Mouse (Mus musculus): ENCODE results near the gene Dync1i2. TPM values are rescaled to one million over a fixed set of nuclear protein-coding genes. Genes with fewer than 3 reads are reported as not detected.

Dync1i2 gene
- polyA plus RNA-seq, 1 experiment from 2014 or later: 118 TPM

DNA sequence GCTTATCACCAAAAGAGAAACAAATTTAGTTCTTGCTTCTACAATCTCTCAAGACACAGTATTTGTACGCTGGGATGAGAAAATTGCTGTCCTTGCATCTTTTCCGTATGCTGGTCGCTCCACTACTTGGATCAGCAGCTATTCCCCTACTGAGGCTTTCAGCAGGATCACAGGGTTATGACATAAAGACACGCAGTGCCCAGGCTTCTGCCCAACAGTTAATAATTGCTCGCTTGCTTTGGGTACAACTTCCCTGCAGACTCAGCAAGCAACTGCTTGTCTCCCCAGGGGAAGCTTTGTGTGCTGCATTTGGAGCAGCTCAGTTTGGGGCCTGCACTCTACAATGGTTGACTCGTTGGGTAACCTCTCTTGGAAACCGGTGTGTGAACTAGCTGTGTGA is 64.2 kb downstream of the Dync1i2 start:
- H3K4me3 ChIP-seq: no peak overlapping the region
- H3K27me3 ChIP-seq: no peaks in the 10 kb centered on the region
- no peaks in the 10 kb centered on the region for H3K9me3 ChIP-seq
- ATAC-seq (ENCODE audit: insufficient number of reproducible peaks, insufficient read depth, low FRiP score, low TSS enrichment): no peak
- no peak overlapping the region for H3K9ac ChIP-seq
- peaks cover 14% of the 10 kb centered on the region; the same call in 1 of the 2 replicates for H3K4me1 ChIP-seq
- peaks cover 17% of the 10 kb centered on the region; the same call in 1 of the 2 replicates for H3K36me3 ChIP-seq
- H3K4me2 ChIP-seq (replicated peaks): no peak overlapping the region
- 87% methylated on average over 7 of the region's 7 CpGs for WGBS
- H3K27ac ChIP-seq: no peak overlapping the region

DNA sequence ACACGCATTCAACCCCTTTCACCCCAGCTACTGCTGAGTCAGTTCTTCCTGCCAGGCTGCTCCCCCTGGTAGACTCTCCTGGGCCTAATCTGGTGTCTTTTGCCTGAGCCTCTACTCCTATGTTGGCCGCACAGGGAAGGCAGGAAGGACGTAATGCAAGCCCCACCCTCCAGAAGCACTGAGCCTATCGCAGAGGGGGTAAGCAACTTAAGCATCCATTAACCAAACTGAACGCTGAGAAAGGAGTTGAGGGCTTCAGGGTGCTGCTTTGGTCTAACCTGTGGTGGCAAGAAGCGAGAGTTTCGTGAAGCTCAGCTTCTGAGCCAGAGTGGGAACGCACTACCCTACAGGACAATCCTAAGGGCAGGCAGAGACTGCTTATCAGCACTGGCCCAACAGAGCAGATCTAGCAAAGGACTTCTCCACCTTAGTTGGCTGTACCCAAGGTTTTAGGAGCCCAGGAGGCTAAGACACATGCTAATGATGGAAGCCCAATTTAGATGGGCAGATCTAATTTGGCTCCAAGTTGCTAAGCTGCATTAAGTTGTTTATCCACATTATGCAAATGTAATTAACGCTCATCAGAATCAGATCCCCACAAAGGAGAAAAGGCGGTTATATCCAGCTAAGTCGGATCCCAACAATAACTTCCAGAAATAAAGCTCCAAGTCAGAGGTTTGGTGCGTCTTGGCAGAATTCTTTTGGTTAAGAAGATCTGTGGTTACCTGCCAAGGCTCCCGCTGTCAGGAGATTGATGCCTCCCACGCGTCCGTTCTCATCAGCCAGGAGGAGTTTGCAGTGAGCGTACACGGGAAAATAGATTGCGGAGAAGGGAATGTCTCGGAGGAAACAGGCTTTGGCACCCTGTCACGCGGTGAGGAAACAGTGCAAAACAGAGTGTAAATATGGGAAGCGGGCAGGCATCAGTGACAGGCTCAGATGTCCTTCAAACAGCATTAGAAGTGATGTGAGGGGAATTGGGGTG is 67.6 kb downstream of the Dync1i2 start:
- H3K9ac ChIP-seq: no peak overlapping the region
- H3K4me3 ChIP-seq: no peak overlapping the region
- no peak overlapping the region for H3K4me2 ChIP-seq (replicated peaks)
- H3K27me3 ChIP-seq: no peaks in the 10 kb centered on the region
- no peak overlapping the region for H3K27ac ChIP-seq
- H3K36me3 ChIP-seq: peaks cover 27% of the 10 kb centered on the region
- H3K4me1 ChIP-seq: peaks cover 9% of the 10 kb centered on the region; the same call in 1 of the 2 replicates
- H3K9me3 ChIP-seq: no peaks in the 10 kb centered on the region
- WGBS: 81% methylated on average over 23 of the region's 23 CpGs
- ATAC-seq (ENCODE audit: insufficient number of reproducible peaks, insufficient read depth, low FRiP score, low TSS enrichment): no peak; the same call in 1 of the 2 replicates

DNA sequence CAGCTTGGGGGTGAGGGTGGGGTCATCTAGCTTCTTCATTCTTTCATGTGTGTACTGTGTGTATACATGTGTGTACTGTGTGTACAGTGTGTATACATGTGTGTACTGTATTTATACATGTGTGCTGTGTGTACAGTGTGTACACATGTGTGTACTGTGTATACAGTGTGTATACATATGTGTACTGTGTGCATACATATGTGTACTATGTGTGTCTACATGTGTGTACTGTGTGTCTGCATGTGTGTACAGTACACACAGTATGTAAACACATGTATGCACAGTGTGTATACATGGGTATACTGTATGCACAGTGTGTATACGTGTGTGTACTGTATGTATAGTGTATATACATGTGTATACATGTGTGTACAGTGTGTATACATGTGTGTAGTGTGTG is 70.5 kb downstream of the Dync1i2 start:
- Histone ChIP-seq H3K27ac (no peak overlapping the region), H3K9ac (no peak overlapping the region), H3K4me1 (0 out of 2 replicates have a peak, but pooled peaks cover 8% of the 10 kb centered on the region), H3K9me3 (no peaks in the 10 kb centered on the region), H3K36me3 (peaks cover 19% of the 10 kb centered on the region), H3K27me3 (no peaks in the 10 kb centered on the region), H3K4me3 (no peak overlapping the region), H3K4me2 (replicated peaks) (no peak overlapping the region)
- ATAC-seq (ENCODE audit: insufficient number of reproducible peaks, insufficient read depth, low FRiP score, low TSS enrichment): peak; percentile 64
- 88% methylated on average over 1 of the region's 1 CpGs for WGBS

DNA sequence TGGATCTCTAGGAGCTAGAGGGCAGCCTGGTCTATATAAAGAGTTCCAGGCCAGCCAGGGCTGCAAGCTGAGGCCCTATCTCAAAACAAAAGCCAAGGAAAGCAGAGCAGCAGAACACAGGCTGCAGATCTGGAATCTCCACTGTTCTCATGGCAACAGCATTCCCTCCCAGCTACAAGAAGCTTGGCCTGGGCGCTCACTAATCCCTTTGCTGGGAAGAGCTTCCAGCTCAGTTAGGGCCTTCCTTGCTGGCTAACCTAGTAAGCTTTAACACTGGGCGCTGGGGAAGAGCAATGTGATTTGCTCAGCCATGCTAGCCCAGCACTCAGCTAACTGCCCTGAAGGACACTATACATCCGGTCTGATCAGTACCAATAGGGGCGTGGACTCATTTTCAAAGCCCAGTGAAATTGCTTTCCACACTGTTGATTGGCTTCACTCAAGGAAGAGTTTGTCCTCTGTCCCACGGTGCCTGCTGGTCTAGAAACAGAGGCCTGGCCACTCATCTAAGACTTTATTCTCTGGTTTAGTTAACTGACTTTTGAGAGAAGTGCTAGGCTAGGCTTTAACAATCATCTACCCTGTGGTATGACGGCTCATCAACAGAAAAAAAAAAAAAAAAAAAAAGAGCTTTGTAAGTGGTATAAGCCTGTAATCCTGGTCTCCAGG is 78.7 kb downstream of the Dync1i2 start:
- Histone ChIP-seq H3K27me3 (no peaks in the 10 kb centered on the region), H3K4me2 (replicated peaks) (no peak overlapping the region), H3K36me3 (0 out of 2 replicates have a peak, but pooled peaks cover 4% of the 10 kb centered on the region), H3K9ac (no peak overlapping the region), H3K9me3 (no peaks in the 10 kb centered on the region), H3K27ac (no peak overlapping the region), H3K4me1 (peaks cover 15% of the 10 kb centered on the region), H3K4me3 (no peak overlapping the region)
- no peak for ATAC-seq (ENCODE audit: insufficient number of reproducible peaks, insufficient read depth, low FRiP score, low TSS enrichment)
- 37% methylated on average over 6 of the region's 6 CpGs for WGBS

DNA sequence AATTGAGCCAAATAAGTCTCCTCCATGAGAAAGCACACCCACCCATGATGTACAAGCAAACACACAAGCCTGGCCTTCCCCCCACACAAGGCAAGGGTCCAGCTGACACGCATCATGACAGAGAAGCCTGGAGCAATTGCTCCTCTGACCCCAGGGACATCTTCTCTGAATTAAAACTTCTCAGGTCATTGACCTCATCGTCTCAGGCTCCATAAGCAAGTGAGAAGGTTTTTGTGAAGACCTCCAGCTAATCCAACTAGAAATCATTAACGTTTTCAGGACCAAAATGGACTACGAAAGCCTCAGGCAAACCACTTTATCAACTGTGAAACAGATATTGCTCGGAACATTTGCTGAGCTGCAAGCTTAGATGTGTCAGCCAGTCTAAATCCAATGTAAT is 80.1 kb downstream of the Dync1i2 start:
- H3K27me3 ChIP-seq: no peaks in the 10 kb centered on the region
- no peak overlapping the region for H3K4me3 ChIP-seq
- H3K9me3 ChIP-seq: no peaks in the 10 kb centered on the region
- no peak overlapping the region for H3K27ac ChIP-seq
- WGBS: 20% methylated on average over 5 of the region's 5 CpGs
- no peaks in the 10 kb centered on the region for H3K36me3 ChIP-seq
- H3K4me2 ChIP-seq (replicated peaks): no peak overlapping the region
- H3K4me1 ChIP-seq: peaks cover 15% of the 10 kb centered on the region
- ATAC-seq (ENCODE audit: insufficient number of reproducible peaks, insufficient read depth, low FRiP score, low TSS enrichment): no peak
- no peak overlapping the region for H3K9ac ChIP-seq

DNA sequence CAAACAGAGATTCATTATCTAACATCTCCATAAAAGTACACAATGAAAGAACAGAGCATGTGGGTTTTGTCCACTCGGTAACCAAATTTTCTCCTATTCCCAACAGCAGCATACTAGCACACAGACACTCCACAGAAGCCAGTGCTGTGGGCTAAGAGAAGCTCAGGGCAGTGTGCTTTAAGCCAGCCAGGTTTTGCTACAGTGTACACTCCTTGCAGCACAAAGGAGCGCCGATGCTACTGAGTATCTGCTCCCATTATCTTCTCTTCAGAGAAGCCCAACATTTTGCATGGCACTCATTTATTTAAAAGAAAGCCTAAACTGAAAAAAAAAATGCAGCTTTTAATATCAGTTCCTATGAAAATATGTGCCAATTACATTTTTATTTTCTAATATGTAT is 82.5 kb downstream of the Dync1i2 start:
- H3K27ac ChIP-seq: peak overlapping the region; percentile 57; the same call in 1 of the 2 replicates
- H3K9ac ChIP-seq: no peak overlapping the region
- H3K36me3 ChIP-seq: no peaks in the 10 kb centered on the region
- H3K27me3 ChIP-seq: no peaks in the 10 kb centered on the region
- ATAC-seq (ENCODE audit: insufficient number of reproducible peaks, insufficient read depth, low FRiP score, low TSS enrichment): no peak
- H3K4me2 ChIP-seq (replicated peaks): no peak overlapping the region
- H3K9me3 ChIP-seq: no peaks in the 10 kb centered on the region
- peaks cover 18% of the 10 kb centered on the region for H3K4me1 ChIP-seq
- no peak overlapping the region for H3K4me3 ChIP-seq
- WGBS: 46% methylated on average over 3 of the region's 3 CpGs

DNA sequence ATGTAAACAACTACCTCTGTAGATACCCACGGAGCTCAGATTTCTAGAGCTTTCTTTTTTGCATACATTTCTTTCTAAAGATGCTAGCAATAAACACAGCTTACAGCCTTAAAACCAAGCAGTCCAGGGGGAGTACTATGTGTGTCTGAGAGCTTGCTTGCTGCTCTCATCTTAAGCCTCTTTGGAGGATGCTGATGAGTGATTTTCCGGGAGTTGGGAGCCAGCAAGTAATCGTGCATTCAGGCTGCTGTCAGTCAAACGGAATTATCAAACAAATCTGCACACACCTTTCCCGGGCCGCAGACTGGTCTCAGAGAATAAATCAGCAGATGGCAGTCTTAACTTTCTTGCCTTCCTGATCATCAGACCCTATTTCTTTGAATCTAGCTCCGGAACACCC is 83.0 kb downstream of the Dync1i2 start:
- H3K9ac ChIP-seq: no peak overlapping the region
- H3K36me3 ChIP-seq: no peaks in the 10 kb centered on the region
- 18% methylated on average over 7 of the region's 7 CpGs for WGBS
- no peak overlapping the region for H3K4me3 ChIP-seq
- no peak for ATAC-seq (ENCODE audit: insufficient number of reproducible peaks, insufficient read depth, low FRiP score, low TSS enrichment)
- H3K4me1 ChIP-seq: peaks cover 18% of the 10 kb centered on the region
- H3K9me3 ChIP-seq: no peaks in the 10 kb centered on the region
- no peaks in the 10 kb centered on the region for H3K27me3 ChIP-seq
- peak overlapping the region; percentile 41; the same call in 1 of the 2 replicates for H3K27ac ChIP-seq
- no peak overlapping the region for H3K4me2 ChIP-seq (replicated peaks)

DNA sequence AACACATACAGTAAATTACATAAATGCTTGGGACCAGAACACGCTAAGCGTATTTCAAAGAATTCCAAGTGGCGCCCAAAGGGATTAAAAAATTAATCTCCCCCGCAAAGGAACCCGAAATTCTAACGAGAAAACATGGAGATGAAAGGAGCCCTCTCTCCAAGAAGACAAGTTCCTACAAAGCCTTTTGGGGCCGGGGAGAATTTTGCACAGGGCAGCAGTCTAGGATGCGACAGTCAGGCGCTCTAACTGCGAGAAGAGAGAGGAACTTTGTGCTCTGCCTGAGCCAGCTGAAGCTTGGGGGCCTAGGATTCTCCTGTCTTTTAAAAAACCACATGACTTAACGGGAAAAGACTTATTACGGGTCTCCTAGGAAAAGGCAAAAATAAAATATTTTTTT is 84.3 kb downstream of the Dync1i2 start:
- no peak overlapping the region for H3K4me2 ChIP-seq (replicated peaks)
- peaks cover 13% of the 10 kb centered on the region for H3K4me1 ChIP-seq
- H3K27ac ChIP-seq: no peak overlapping the region
- no peak for ATAC-seq (ENCODE audit: insufficient number of reproducible peaks, insufficient read depth, low FRiP score, low TSS enrichment)
- no peaks in the 10 kb centered on the region for H3K27me3 ChIP-seq
- no peak overlapping the region for H3K4me3 ChIP-seq
- 64% methylated on average over 12 of the region's 12 CpGs for WGBS
- H3K9ac ChIP-seq: no peak overlapping the region
- H3K9me3 ChIP-seq: no peaks in the 10 kb centered on the region
- no peaks in the 10 kb centered on the region for H3K36me3 ChIP-seq

DNA sequence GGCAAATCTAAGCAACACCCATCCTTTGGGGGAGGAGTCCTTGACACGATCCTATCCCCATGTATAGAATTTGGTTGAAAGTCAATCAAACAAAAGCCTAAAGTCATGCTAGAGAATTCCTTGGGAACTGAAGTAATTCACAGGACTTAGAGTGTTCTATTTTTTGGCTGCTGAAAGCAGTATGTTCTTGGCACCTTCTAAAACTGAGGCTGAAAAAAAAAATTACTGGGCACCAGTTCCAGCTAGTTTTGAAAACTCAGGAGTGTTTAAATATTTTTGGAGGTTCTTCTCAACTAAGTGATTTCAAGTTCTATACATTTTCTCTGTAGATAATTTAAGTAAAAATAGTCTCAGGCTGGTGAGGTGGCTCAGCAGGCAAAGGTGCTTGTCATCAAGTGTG is 86.0 kb downstream of the Dync1i2 start:
- WGBS: 71% methylated on average over 1 of the region's 1 CpGs
- Histone ChIP-seq H3K27me3 (no peaks in the 10 kb centered on the region), H3K4me1 (peaks cover 14% of the 10 kb centered on the region), H3K27ac (no peak overlapping the region), H3K4me3 (no peak overlapping the region), H3K9me3 (no peaks in the 10 kb centered on the region), H3K36me3 (no peaks in the 10 kb centered on the region), H3K4me2 (replicated peaks) (no peak overlapping the region), H3K9ac (no peak overlapping the region)
- ATAC-seq (ENCODE audit: insufficient number of reproducible peaks, insufficient read depth, low FRiP score, low TSS enrichment): no peak

DNA sequence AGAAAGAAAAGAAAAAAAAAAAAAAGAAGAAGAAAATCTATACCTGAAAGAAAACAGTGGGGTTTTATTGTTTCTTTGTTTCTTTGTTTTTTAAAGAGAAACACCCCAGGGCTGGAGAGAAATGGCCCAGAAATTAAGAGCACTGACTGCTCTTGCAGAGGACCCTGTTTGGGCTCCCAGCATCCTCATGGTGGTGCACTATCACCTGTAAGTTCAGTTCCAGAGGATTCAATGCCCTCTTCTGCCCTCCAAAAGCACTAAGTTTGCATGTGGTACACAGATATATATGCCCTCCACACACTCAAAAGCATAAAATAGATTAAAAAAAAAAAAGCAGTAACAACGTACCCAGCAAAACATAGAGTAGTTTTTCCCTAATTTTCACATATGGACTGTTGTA is 87.2 kb downstream of the Dync1i2 start:
- Histone ChIP-seq H3K9me3 (no peaks in the 10 kb centered on the region), H3K4me2 (replicated peaks) (no peak overlapping the region), H3K4me1 (peaks cover 14% of the 10 kb centered on the region), H3K4me3 (no peak overlapping the region), H3K36me3 (no peaks in the 10 kb centered on the region), H3K27ac (no peak overlapping the region), H3K27me3 (no peaks in the 10 kb centered on the region), H3K9ac (no peak overlapping the region)
- ATAC-seq (ENCODE audit: insufficient number of reproducible peaks, insufficient read depth, low FRiP score, low TSS enrichment): no peak
- WGBS: 72% methylated on average over 1 of the region's 1 CpGs

DNA sequence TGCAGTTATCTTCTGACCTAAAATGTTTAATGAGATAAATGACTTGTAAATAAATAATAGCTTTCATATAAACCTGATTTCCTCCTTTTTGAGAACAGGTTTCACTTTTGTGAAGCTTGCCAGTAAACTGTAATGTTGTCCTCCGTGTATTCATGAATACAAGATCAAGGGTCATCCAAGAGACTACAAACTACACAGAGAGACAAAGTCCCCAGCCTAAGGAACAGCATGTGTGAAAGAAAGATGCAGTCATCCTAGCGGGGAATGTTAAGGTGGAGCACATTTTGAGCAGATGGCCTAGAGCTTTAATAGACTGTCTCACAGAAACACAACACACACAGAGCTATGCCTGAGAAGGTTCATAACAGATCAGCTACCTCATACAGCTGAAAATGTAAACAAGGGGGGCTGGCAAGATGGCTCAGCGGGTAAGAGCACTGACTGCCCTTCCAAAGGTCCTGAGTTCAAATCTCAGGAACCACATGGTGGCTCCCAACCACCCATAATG is 90.7 kb downstream of the Dync1i2 start:
- 57% methylated on average over 3 of the region's 3 CpGs for WGBS
- H3K4me1 ChIP-seq: peaks cover 20% of the 10 kb centered on the region
- H3K27me3 ChIP-seq: no peaks in the 10 kb centered on the region
- no peak overlapping the region for H3K4me2 ChIP-seq (replicated peaks)
- ATAC-seq (ENCODE audit: insufficient number of reproducible peaks, insufficient read depth, low FRiP score, low TSS enrichment): no peak
- H3K9ac ChIP-seq: no peak overlapping the region
- no peaks in the 10 kb centered on the region for H3K9me3 ChIP-seq
- no peak overlapping the region for H3K4me3 ChIP-seq
- H3K36me3 ChIP-seq: no peaks in the 10 kb centered on the region
- no peak overlapping the region for H3K27ac ChIP-seq

DNA sequence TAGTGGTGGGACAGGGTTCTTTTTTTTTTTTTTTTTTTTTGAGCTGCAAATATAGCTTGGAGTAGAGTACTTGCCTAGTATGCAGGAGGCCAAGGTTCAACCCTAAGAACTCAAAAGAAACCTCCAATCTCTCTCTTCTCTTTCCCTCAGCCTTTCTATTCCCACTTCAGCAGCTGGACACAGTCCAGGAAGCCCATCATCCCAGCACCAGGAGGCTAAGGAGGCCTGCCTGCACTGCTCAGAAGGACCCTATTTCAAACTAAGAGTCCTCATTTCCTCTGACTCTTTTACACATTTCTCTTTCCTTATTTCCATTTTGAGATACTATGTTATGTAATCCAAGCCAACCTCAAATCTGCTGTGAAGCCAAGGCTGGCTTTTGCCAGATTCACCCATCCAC is 91.7 kb downstream of the Dync1i2 start:
- no peak overlapping the region for H3K27ac ChIP-seq
- no peak overlapping the region for H3K9ac ChIP-seq
- H3K4me2 ChIP-seq (replicated peaks): no peak overlapping the region
- ATAC-seq (ENCODE audit: insufficient number of reproducible peaks, insufficient read depth, low FRiP score, low TSS enrichment): no peak
- no peak overlapping the region for H3K4me3 ChIP-seq
- no peaks in the 10 kb centered on the region for H3K9me3 ChIP-seq
- peaks cover 18% of the 10 kb centered on the region for H3K4me1 ChIP-seq
- no peaks in the 10 kb centered on the region for H3K36me3 ChIP-seq
- no peaks in the 10 kb centered on the region for H3K27me3 ChIP-seq

All from embryonic facial prominence, embryonic 12.5 days (tissue).